Mouse (Mus musculus): ENCODE measurements around the gene Lrrc8c. TPM values are rescaled to one million over a fixed set of nuclear protein-coding genes. Genes with fewer than 3 reads are reported as not detected.
A peak's percentile ranks its signal among the peaks of the same experiment; 100 is the strongest.

The Lrrc8c gene
- total RNA-seq, 2 experiments from 2014 or later = 29.8 to 30.7 TPM

- no peak overlapping the region for H3K4me3 ChIP-seq
- no peak overlapping the region for H3K27ac ChIP-seq
- no peak for TF ChIP-seq CTCF (conservative IDR thresholded peaks at IDR 0.05)
- no peak for DNase-seq (ENCODE audit: low spot score in 2 of 2)
These were observed 1.1 kb upstream of the Lrrc8c start for GRCm38 (mm10) chr5:105517992-105518625.

GRCm38 (mm10) chr5:105518626-105519095 lies 527 bp upstream of the Lrrc8c start:
- H3K4me3 ChIP-seq = peak overlapping the region; percentile 83
- peak overlapping the region; percentile 96 for H3K27ac ChIP-seq
- TF ChIP-seq CTCF (conservative IDR thresholded peaks at IDR 0.05) = no peak
- peak in 1 of 2 experiments; percentile 18 for DNase-seq (ENCODE audit: low spot score in 2 of 2)

- peak overlapping the region; percentile 96 for H3K27ac ChIP-seq
- H3K4me3 ChIP-seq = peak overlapping the region; percentile 83
- peak in 1 of 2 experiments; percentile 27 for DNase-seq (ENCODE audit: low spot score in 2 of 2)
- no peak for TF ChIP-seq CTCF (conservative IDR thresholded peaks at IDR 0.05)
These were observed 750 bp downstream of the Lrrc8c start for GRCm38 (mm10) chr5:105519976-105520300.

- DNase-seq (ENCODE audit: low spot score in 2 of 2) = no peak
- peak overlapping the region; percentile 83 for H3K4me3 ChIP-seq
- TF ChIP-seq CTCF (conservative IDR thresholded peaks at IDR 0.05) = no peak
- H3K27ac ChIP-seq = no peak overlapping the region; the same call in 1 of the 2 replicates
These were observed 1.3 kb downstream of the Lrrc8c start for GRCm38 (mm10) chr5:105520442-105520965.

GRCm38 (mm10) chr5:105523452-105523851 lies 4.3 kb downstream of the Lrrc8c start:
- no peak overlapping the region for H3K27ac ChIP-seq
- TF ChIP-seq CTCF (conservative IDR thresholded peaks at IDR 0.05) = no peak
- no peak for DNase-seq (ENCODE audit: low spot score in 2 of 2)
- H3K4me3 ChIP-seq = no peak overlapping the region

GRCm38 (mm10) chr5:105525004-105525403 lies 5.8 kb downstream of the Lrrc8c start:
- no peak for DNase-seq (ENCODE audit: low spot score in 2 of 2)
- no peak overlapping the region for H3K27ac ChIP-seq
- H3K4me3 ChIP-seq = no peak overlapping the region
- TF ChIP-seq CTCF (conservative IDR thresholded peaks at IDR 0.05) = no peak

GRCm38 (mm10) chr5:105526107-105526645 lies 7.0 kb downstream of the Lrrc8c start:
- no peak overlapping the region for H3K27ac ChIP-seq
- H3K4me3 ChIP-seq = no peak overlapping the region
- TF ChIP-seq CTCF (conservative IDR thresholded peaks at IDR 0.05) = no peak
- DNase-seq (ENCODE audit: low spot score in 2 of 2) = no peak

GRCm38 (mm10) chr5:105526766-105527165 lies 7.6 kb downstream of the Lrrc8c start:
- no peak for DNase-seq (ENCODE audit: low spot score in 2 of 2)
- no peak overlapping the region for H3K27ac ChIP-seq
- TF ChIP-seq CTCF (conservative IDR thresholded peaks at IDR 0.05) = no peak
- H3K4me3 ChIP-seq = no peak overlapping the region

GRCm38 (mm10) chr5:105527477-105528331 lies 8.5 kb downstream of the Lrrc8c start:
- DNase-seq (ENCODE audit: low spot score in 2 of 2) = no peak
- H3K27ac ChIP-seq = no peak overlapping the region
- no peak overlapping the region for H3K4me3 ChIP-seq
- no peak for TF ChIP-seq CTCF (conservative IDR thresholded peaks at IDR 0.05)

- no peak overlapping the region for H3K27ac ChIP-seq
- TF ChIP-seq CTCF (conservative IDR thresholded peaks at IDR 0.05) = no peak
- no peak overlapping the region for H3K4me3 ChIP-seq
- no peak for DNase-seq (ENCODE audit: low spot score in 2 of 2)
These were observed 11.4 kb downstream of the Lrrc8c start for GRCm38 (mm10) chr5:105530576-105530975.

- no peak for TF ChIP-seq CTCF (conservative IDR thresholded peaks at IDR 0.05)
- no peak for DNase-seq (ENCODE audit: low spot score in 2 of 2)
- no peak overlapping the region for H3K4me3 ChIP-seq
- H3K27ac ChIP-seq = no peak overlapping the region
These were observed 16.0 kb downstream of the Lrrc8c start for GRCm38 (mm10) chr5:105535186-105535585.

- Histone ChIP-seq H3K27ac (no peak overlapping the region), H3K4me3 (no peak overlapping the region)
- no peak for TF ChIP-seq CTCF (conservative IDR thresholded peaks at IDR 0.05)
- DNase-seq (ENCODE audit: low spot score in 2 of 2) = no peak
These were observed 17.0 kb downstream of the Lrrc8c start for GRCm38 (mm10) chr5:105536172-105536571.

GRCm38 (mm10) chr5:105537101-105537723 lies 18.0 kb downstream of the Lrrc8c start:
- no peak for DNase-seq (ENCODE audit: low spot score in 2 of 2)
- no peak overlapping the region for H3K4me3 ChIP-seq
- H3K27ac ChIP-seq = no peak overlapping the region
- TF ChIP-seq CTCF (conservative IDR thresholded peaks at IDR 0.05) = no peak
